Mouse (Mus musculus) ES-E14 (cell line): ENCODE measurements around the gene Wdr46.
"Not testable (repeated sequence)": the region's sequence is repeated elsewhere in the genome, so short reads cannot be mapped to it uniquely, and the experiment has no call there.

Source experiments
- CHD2 ChIP-seq: IDR thresholded peaks from 2 replicates; pipeline ENCODE4 v1.6.1; 2014; ENCODE audit warnings: mild to moderate bottlenecking, low read depth, low read length, inconsistent platforms
- HCFC1 ChIP-seq: IDR thresholded peaks from 2 replicates; pipeline ENCODE4 v1.6.1; 2012; ENCODE audit warnings: low read length, inconsistent platforms, borderline replicate concordance; ENCODE audit not compliant: insufficient read depth
- ZC3H11A ChIP-seq: IDR thresholded peaks from 2 replicates; pipeline ENCODE4 v1.6.1; 2012; ENCODE audit warnings: low read depth, mild to moderate bottlenecking, inconsistent platforms, low read length, borderline replicate concordance

- not testable (repeated sequence) for TF ChIP-seq CHD2, HCFC1, ZC3H11A
These were observed 35.6 kb upstream of the Wdr46 start, which contains the start of gene Platr17 for GRCm38 (mm10) chr17:33904835-33905234.
